Mouse (Mus musculus) layer of hippocampus, postnatal 10 days (tissue): ENCODE measurements at regions not wholly inside any gene's neighbourhood (a gene's known extent, or its start where the extent isn't known, plus 50 kb on each side); places are given as distances from the start of the nearest gene placed in this dataset.

ENCODE experiments used
- DNase-seq, 2 experiments: peaks; one replicate each; pipeline ENCODE4 v3.0.0; 2021; ENCODE audit warnings: low spot score in 2 of 2

GRCm38 (mm10) chr12:52368034-52368433, 135.7 kb upstream of the Arhgap5 start:
- no peak for DNase-seq

- no peak for DNase-seq
Observed at GRCm38 (mm10) chr12:52368466-52368865, 135.3 kb upstream of the Arhgap5 start.

GRCm38 (mm10) chr12:52370153-52370710, 133.5 kb upstream of the Arhgap5 start:
- no peak for DNase-seq

GRCm38 (mm10) chr12:52375116-52375515, 128.7 kb upstream of the Arhgap5 start:
- no peak for DNase-seq

GRCm38 (mm10) chr12:52376692-52377462, 126.9 kb upstream of the Arhgap5 start:
- no peak for DNase-seq

GRCm38 (mm10) chr12:52377463-52377848, 126.3 kb upstream of the Arhgap5 start:
- no peak for DNase-seq

GRCm38 (mm10) chr12:52379245-52379644, 124.5 kb upstream of the Arhgap5 start:
- DNase-seq = no peak

- DNase-seq = no peak
Observed at GRCm38 (mm10) chr12:52379960-52380359, 123.8 kb upstream of the Arhgap5 start.

GRCm38 (mm10) chr12:52381161-52381967, 122.4 kb upstream of the Arhgap5 start:
- DNase-seq = no peak

- DNase-seq = no peak
Observed at GRCm38 (mm10) chr12:52381968-52382325, 121.8 kb upstream of the Arhgap5 start.

GRCm38 (mm10) chr12:52382832-52383580, 120.8 kb upstream of the Arhgap5 start:
- DNase-seq = no peak

- peak in 1 of 2 experiments; percentile 28 for DNase-seq
Observed at GRCm38 (mm10) chr12:52389552-52389951, 114.2 kb upstream of the Arhgap5 start.

- peak in 1 of 2 experiments; percentile 22 for DNase-seq
Observed at GRCm38 (mm10) chr12:52390242-52390641, 113.5 kb upstream of the Arhgap5 start.

- DNase-seq = no peak
Observed at GRCm38 (mm10) chr12:52392636-52393035, 111.1 kb upstream of the Arhgap5 start.

- DNase-seq = peak in 1 of 2 experiments; percentile 25
Observed at GRCm38 (mm10) chr12:52393981-52394718, 109.6 kb upstream of the Arhgap5 start.

- DNase-seq = peak in 1 of 2 experiments; percentile 21
Observed at GRCm38 (mm10) chr12:52394719-52395062, 109.1 kb upstream of the Arhgap5 start.

GRCm38 (mm10) chr12:52395111-52395510, 108.7 kb upstream of the Arhgap5 start:
- DNase-seq = no peak

GRCm38 (mm10) chr12:52396178-52396841, 107.5 kb upstream of the Arhgap5 start:
- peak; percentile 48 to 55 for DNase-seq

- peak in 1 of 2 experiments; percentile 20 for DNase-seq
Observed at GRCm38 (mm10) chr12:52397718-52398510, 105.9 kb upstream of the Arhgap5 start.
